23 mouse cellular contexts compared by ENCODE assay signal in genomic region chr5:129350024-129350423, GRCm38 (mm10).
DNase-seq lines count a peak whose midpoint lies in the region; ATAC-seq lines count a peak whose summit lies in the region.
"Had no signal": no experiment of that assay in that cellular context is flagged by ENCODE, and none has a peak within 500 bp of the region (broad histone marks: within the 10 kb centered on the region; RNA-seq: fewer than 3 reads in every experiment).

No protein-coding gene starts in this region.

- H3K9ac ChIP-seq in kidney, embryonic 14.5 days (ENCODE audit: low read depth, low read length) = no peak overlapping the region
- H3K9ac ChIP-seq in midbrain, embryonic 11.5 days (ENCODE audit: low read length) = no peak overlapping the region
- H3K9ac ChIP-seq in midbrain, embryonic 16.5 days (ENCODE audit: low read depth, low read length) = no peak overlapping the region
- no peak overlapping the region for H3K9ac ChIP-seq in hindbrain, embryonic 14.5 days
- H3K9ac ChIP-seq: embryonic facial prominence, embryonic 13.5 days; forebrain, embryonic 13.5 days; hindbrain, embryonic 12.5 days had no signal

- no peak for ATAC-seq in kidney, embryonic 14.5 days (ENCODE audit: low FRiP score, low TSS enrichment)
- no peak for ATAC-seq in midbrain, embryonic 11.5 days (ENCODE audit: low FRiP score)
- ATAC-seq in midbrain, embryonic 16.5 days = no peak
- ATAC-seq in hindbrain, embryonic 14.5 days (ENCODE audit: low FRiP score) = no peak
- ATAC-seq in megakaryocyte-erythroid progenitor cell, adult 5-6 weeks (replicated peaks; ENCODE audit: low FRiP score, low TSS enrichment, poor library complexity, severe bottlenecking) = no peak
- ATAC-seq: CD4-positive, CD25-positive, alpha-beta regulatory T cell, adult 4 months; forebrain, embryonic 13.5 days; forebrain, embryonic 16.5 days; hindbrain, embryonic 16.5 days had no signal

- no peak overlapping the region for H3K4me3 ChIP-seq in kidney, embryonic 14.5 days (ENCODE audit: low read length)
- H3K4me3 ChIP-seq in midbrain, embryonic 11.5 days (ENCODE audit: low read depth, low read length) = no peak overlapping the region
- no peak overlapping the region for H3K4me3 ChIP-seq in midbrain, embryonic 16.5 days (ENCODE audit: low read depth, low read length)
- H3K4me3 ChIP-seq in hindbrain, embryonic 14.5 days (replicated peaks; ENCODE audit: low read length) = no peak overlapping the region
- H3K4me3 ChIP-seq: embryonic facial prominence, embryonic 13.5 days; erythroblast, embryonic 14.5 days; forebrain, embryonic 13.5 days; hindbrain, embryonic 12.5 days had no signal

- no peaks in the 10 kb centered on the region for H3K36me3 ChIP-seq in kidney, embryonic 14.5 days (ENCODE audit: control insufficient read depth, insufficient read depth, low read length)
- no peaks in the 10 kb centered on the region for H3K36me3 ChIP-seq in midbrain, embryonic 11.5 days (ENCODE audit: control insufficient read depth, insufficient read depth, low read length)
- H3K36me3 ChIP-seq in midbrain, embryonic 16.5 days (ENCODE audit: control insufficient read depth, insufficient read depth, low read length) = no peaks in the 10 kb centered on the region
- no peaks in the 10 kb centered on the region for H3K36me3 ChIP-seq in hindbrain, embryonic 14.5 days (replicated peaks; ENCODE audit: control insufficient read depth, insufficient read depth)
- H3K36me3 ChIP-seq: embryonic facial prominence, embryonic 13.5 days; hindbrain, embryonic 12.5 days had no signal

- 38% methylated on average over 12 of the region's 12 CpGs for WGBS in kidney, embryonic 14.5 days
- 69% methylated on average over 12 of the region's 12 CpGs for WGBS in midbrain, embryonic 11.5 days
- 64% methylated on average over 12 of the region's 12 CpGs for WGBS in midbrain, embryonic 16.5 days
- whole genome bisulfite sequencing in hindbrain, embryonic 14.5 days = 60% methylated on average over 12 of the region's 12 CpGs

- DNase-seq in kidney, adult 18-20 months = peak; percentile 9
- peak; percentile 69 for DNase-seq in midbrain, embryonic 11.5 days (ENCODE audit: low spot score, missing footprints)
- DNase-seq in kidney, postnatal 10 days = peak; percentile 38
- peak; percentile 13 to 23 for DNase-seq in kidney, postnatal 36 days
- no peak for DNase-seq in hindbrain, embryonic 14.5 days (ENCODE audit: low spot score)
- DNase-seq: adrenal gland, adult 8-10 months; adrenal gland, postnatal 25 days; cerebellum, adult 11-12 months; cerebellum, adult 8-10 months; cerebellum, postnatal 10 days; gastrocnemius, postnatal 14 days; heart, adult 11 months had no signal

- H3K9me3 ChIP-seq in kidney, embryonic 14.5 days (ENCODE audit: control insufficient read depth, low read length) = peaks cover 2% of the 10 kb centered on the region; the same call in 1 of the 2 replicates
- no peaks in the 10 kb centered on the region for H3K9me3 ChIP-seq in midbrain, embryonic 11.5 days (ENCODE audit: control insufficient read depth, low read length)
- H3K9me3 ChIP-seq in midbrain, embryonic 16.5 days (replicated peaks; ENCODE audit: control insufficient read depth, low read length, poor library complexity, severe bottlenecking) = no peaks in the 10 kb centered on the region
- H3K9me3 ChIP-seq in hindbrain, embryonic 14.5 days (ENCODE audit: control insufficient read depth, low read length) = no peaks in the 10 kb centered on the region
- H3K9me3 ChIP-seq: embryonic facial prominence, embryonic 13.5 days; hindbrain, embryonic 12.5 days had no signal

- H3K27me3 ChIP-seq in kidney, embryonic 14.5 days (ENCODE audit: control insufficient read depth, insufficient read depth, low read length) = no peaks in the 10 kb centered on the region
- H3K27me3 ChIP-seq in midbrain, embryonic 11.5 days (ENCODE audit: control insufficient read depth, insufficient read depth, low read length) = no peaks in the 10 kb centered on the region
- H3K27me3 ChIP-seq in midbrain, embryonic 16.5 days (ENCODE audit: control insufficient read depth, insufficient read depth, low read depth, low read length) = no peaks in the 10 kb centered on the region
- no peaks in the 10 kb centered on the region for H3K27me3 ChIP-seq in hindbrain, embryonic 14.5 days (ENCODE audit: control insufficient read depth, insufficient read depth, low read length)
- H3K27me3 ChIP-seq: embryonic facial prominence, embryonic 13.5 days; forebrain, embryonic 13.5 days; hindbrain, embryonic 12.5 days had no signal

- no peak overlapping the region for H3K4me2 ChIP-seq in kidney, embryonic 14.5 days (replicated peaks; ENCODE audit: low read depth, low read length)
- no peak overlapping the region for H3K4me2 ChIP-seq in midbrain, embryonic 11.5 days
- H3K4me2 ChIP-seq in midbrain, embryonic 16.5 days (ENCODE audit: low read length) = no peak overlapping the region
- no peak overlapping the region for H3K4me2 ChIP-seq in hindbrain, embryonic 14.5 days (replicated peaks)
- H3K4me2 ChIP-seq: embryonic facial prominence, embryonic 13.5 days; forebrain, embryonic 13.5 days; heart, embryonic 11.5 days; hindbrain, embryonic 12.5 days had no signal

- no peak overlapping the region for H3K27ac ChIP-seq in kidney, embryonic 14.5 days (ENCODE audit: low read depth, low read length)
- no peak overlapping the region for H3K27ac ChIP-seq in midbrain, embryonic 11.5 days (ENCODE audit: low read depth, low read length)
- no peak overlapping the region for H3K27ac ChIP-seq in midbrain, embryonic 16.5 days (ENCODE audit: low read length)
- no peak overlapping the region for H3K27ac ChIP-seq in hindbrain, embryonic 14.5 days
- H3K27ac ChIP-seq: embryonic facial prominence, embryonic 13.5 days; forebrain, embryonic 13.5 days; hindbrain, embryonic 12.5 days had no signal

- H3K4me1 ChIP-seq in kidney, embryonic 14.5 days (ENCODE audit: control insufficient read depth, insufficient read depth, low read length) = no peaks in the 10 kb centered on the region
- no peaks in the 10 kb centered on the region for H3K4me1 ChIP-seq in midbrain, embryonic 11.5 days (ENCODE audit: control insufficient read depth, insufficient read depth, low read length)
- H3K4me1 ChIP-seq in midbrain, embryonic 16.5 days (ENCODE audit: control insufficient read depth, insufficient read depth, low read length) = peaks cover 8% of the 10 kb centered on the region
- H3K4me1 ChIP-seq in hindbrain, embryonic 14.5 days (replicated peaks; ENCODE audit: control insufficient read depth, insufficient read depth, low read length) = peaks cover 12% of the 10 kb centered on the region; the same call in 1 of the 2 replicates
- H3K4me1 ChIP-seq: embryonic facial prominence, embryonic 13.5 days had no signal
